Mouse (Mus musculus): Measurements from ENCODE around the gene Shisa2. TPM values are rescaled to one million over a fixed set of nuclear protein-coding genes. Genes with fewer than 3 reads are reported as not detected.

Shisa2 gene
- polyA plus RNA-seq, 1 experiment from 2014 or later = 3.6 TPM

GRCm38 (mm10) chr14:59633988-59634387 lies 8.9 kb downstream of the Shisa2 start:
- Histone ChIP-seq H3K4me3 (no peak overlapping the region), H3K4me1 (no peaks in the 10 kb centered on the region), H3K36me3 (no peaks in the 10 kb centered on the region), H3K9ac (no peak overlapping the region), H3K27ac (no peak overlapping the region), H3K27me3 (replicated peaks) (no peaks in the 10 kb centered on the region), H3K4me2 (no peak overlapping the region), H3K9me3 (replicated peaks) (no peaks in the 10 kb centered on the region)
- WGBS (ENCODE audit: insufficient replicate concordance) = 77% methylated on average over 9 of the region's 9 CpGs
- no peak for ATAC-seq

GRCm38 (mm10) chr14:59638906-59639703 lies 14.0 kb downstream of the Shisa2 start:
- ATAC-seq = no peak
- no peaks in the 10 kb centered on the region for H3K9me3 ChIP-seq (replicated peaks)
- no peaks in the 10 kb centered on the region for H3K36me3 ChIP-seq
- H3K4me1 ChIP-seq = peaks cover 9% of the 10 kb centered on the region
- no peak overlapping the region for H3K4me2 ChIP-seq
- H3K27me3 ChIP-seq (replicated peaks) = no peaks in the 10 kb centered on the region
- H3K9ac ChIP-seq = no peak overlapping the region
- H3K4me3 ChIP-seq = no peak overlapping the region
- no peak overlapping the region for H3K27ac ChIP-seq
- WGBS (ENCODE audit: insufficient replicate concordance) = 51% methylated on average over 7 of the region's 7 CpGs

- Histone ChIP-seq H3K9ac (no peak overlapping the region), H3K4me3 (no peak overlapping the region), H3K9me3 (replicated peaks) (no peaks in the 10 kb centered on the region), H3K36me3 (no peaks in the 10 kb centered on the region), H3K27ac (no peak overlapping the region), H3K27me3 (replicated peaks) (no peaks in the 10 kb centered on the region), H3K4me2 (no peak overlapping the region), H3K4me1 (peaks cover 18% of the 10 kb centered on the region)
- WGBS (ENCODE audit: insufficient replicate concordance) = 56% methylated on average over 5 of the region's 5 CpGs
- ATAC-seq = no peak
Measured at GRCm38 (mm10) chr14:59641856-59642255, 16.7 kb downstream of the Shisa2 start.

- H3K36me3 ChIP-seq = no peaks in the 10 kb centered on the region
- H3K4me2 ChIP-seq = no peak overlapping the region
- no peak for ATAC-seq
- 16% methylated on average over 12 of the region's 12 CpGs for WGBS (ENCODE audit: insufficient replicate concordance)
- H3K4me3 ChIP-seq = no peak overlapping the region
- no peak overlapping the region for H3K27ac ChIP-seq
- no peaks in the 10 kb centered on the region for H3K9me3 ChIP-seq (replicated peaks)
- H3K9ac ChIP-seq = no peak overlapping the region
- H3K27me3 ChIP-seq (replicated peaks) = no peaks in the 10 kb centered on the region
- H3K4me1 ChIP-seq = peaks cover 18% of the 10 kb centered on the region
Measured at GRCm38 (mm10) chr14:59643582-59643981, 18.5 kb downstream of the Shisa2 start.

GRCm38 (mm10) chr14:59644166-59644565 lies 19.1 kb downstream of the Shisa2 start:
- H3K9me3 ChIP-seq (replicated peaks) = no peaks in the 10 kb centered on the region
- H3K4me2 ChIP-seq = no peak overlapping the region
- H3K27ac ChIP-seq = no peak overlapping the region
- WGBS (ENCODE audit: insufficient replicate concordance) = 50% methylated on average over 1 of the region's 1 CpGs
- ATAC-seq = no peak
- no peaks in the 10 kb centered on the region for H3K27me3 ChIP-seq (replicated peaks)
- no peak overlapping the region for H3K4me3 ChIP-seq
- H3K36me3 ChIP-seq = no peaks in the 10 kb centered on the region
- H3K4me1 ChIP-seq = peaks cover 18% of the 10 kb centered on the region
- no peak overlapping the region for H3K9ac ChIP-seq

GRCm38 (mm10) chr14:59644896-59645295 lies 19.8 kb downstream of the Shisa2 start:
- Histone ChIP-seq H3K36me3 (no peaks in the 10 kb centered on the region), H3K27ac (no peak overlapping the region), H3K4me1 (peaks cover 18% of the 10 kb centered on the region), H3K9ac (no peak overlapping the region), H3K4me3 (no peak overlapping the region), H3K9me3 (replicated peaks) (no peaks in the 10 kb centered on the region), H3K4me2 (no peak overlapping the region), H3K27me3 (replicated peaks) (no peaks in the 10 kb centered on the region)
- ATAC-seq = no peak
- 30% methylated on average over 3 of the region's 3 CpGs for WGBS (ENCODE audit: insufficient replicate concordance)

DNA sequence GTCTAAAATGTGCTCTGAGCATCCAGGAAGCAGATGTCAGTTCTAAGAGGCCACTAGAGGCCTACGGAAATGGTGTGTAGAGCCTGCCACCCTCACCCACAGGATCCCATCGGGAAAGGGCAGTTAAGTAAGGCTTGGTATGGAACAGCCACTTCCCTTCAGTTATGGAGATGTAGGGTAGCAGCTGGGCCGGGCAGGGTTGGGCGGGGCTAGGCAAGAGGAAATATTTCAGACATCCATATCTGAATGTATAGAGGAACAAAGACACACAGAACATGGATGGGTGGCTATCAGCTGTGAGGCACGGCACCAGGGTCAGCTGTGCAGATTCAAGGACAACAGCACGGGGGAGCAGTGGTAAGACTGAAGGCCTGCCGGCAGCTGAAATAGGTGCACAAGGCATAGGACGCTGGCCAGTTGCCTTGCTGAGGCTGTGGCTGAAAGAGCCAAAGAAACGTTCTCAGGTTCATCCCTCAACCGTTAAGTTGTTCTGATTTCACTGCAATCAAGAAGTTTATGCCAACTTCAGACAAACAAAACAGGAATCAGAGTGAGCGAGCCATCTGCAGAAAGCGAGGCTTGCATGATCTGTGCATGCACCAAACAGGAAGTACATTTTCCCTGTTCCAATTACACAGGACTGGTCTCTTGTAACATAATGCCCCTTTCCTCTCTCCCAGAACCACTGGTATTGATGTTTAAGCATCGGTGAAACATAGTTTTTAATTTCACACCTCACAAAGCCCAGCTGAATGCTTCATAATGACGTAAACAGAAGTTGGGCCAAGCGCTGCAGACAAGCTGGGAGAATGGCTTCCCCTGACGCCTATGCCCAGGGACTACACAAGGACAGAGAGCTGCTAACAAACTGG lies 22.0 kb downstream of the Shisa2 start:
- H3K4me3 ChIP-seq = no peak overlapping the region
- 59% methylated on average over 16 of the region's 16 CpGs for WGBS (ENCODE audit: insufficient replicate concordance)
- no peaks in the 10 kb centered on the region for H3K36me3 ChIP-seq
- ATAC-seq = no peak
- no peak overlapping the region for H3K27ac ChIP-seq
- no peak overlapping the region for H3K9ac ChIP-seq
- no peaks in the 10 kb centered on the region for H3K27me3 ChIP-seq (replicated peaks)
- H3K4me2 ChIP-seq = no peak overlapping the region
- H3K4me1 ChIP-seq = peaks cover 18% of the 10 kb centered on the region
- H3K9me3 ChIP-seq (replicated peaks) = no peaks in the 10 kb centered on the region

DNA sequence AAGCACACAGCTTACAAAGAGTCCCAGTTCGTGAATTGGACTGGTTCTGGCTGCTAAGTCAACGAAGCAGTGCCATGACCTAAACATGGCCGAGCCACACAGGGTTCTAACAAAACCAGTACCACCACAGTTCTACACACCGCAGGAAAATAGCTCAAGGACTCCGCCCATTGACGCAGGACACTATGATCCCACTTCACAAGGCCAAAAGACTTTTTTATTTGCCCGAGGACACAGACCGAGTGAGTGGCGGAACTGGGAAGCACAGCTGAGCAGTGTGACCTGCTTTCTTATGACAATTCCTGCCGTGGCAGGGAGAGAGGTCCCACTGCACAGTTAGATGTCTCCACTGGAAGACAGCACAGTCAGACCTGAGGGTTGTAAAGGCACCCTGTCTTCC lies 23.5 kb downstream of the Shisa2 start:
- WGBS (ENCODE audit: insufficient replicate concordance) = 70% methylated on average over 10 of the region's 10 CpGs
- H3K9ac ChIP-seq = no peak overlapping the region
- no peak overlapping the region for H3K4me3 ChIP-seq
- H3K4me2 ChIP-seq = no peak overlapping the region
- no peak overlapping the region for H3K27ac ChIP-seq
- ATAC-seq = no peak
- H3K36me3 ChIP-seq = no peaks in the 10 kb centered on the region
- no peaks in the 10 kb centered on the region for H3K9me3 ChIP-seq (replicated peaks)
- peaks cover 14% of the 10 kb centered on the region for H3K4me1 ChIP-seq
- H3K27me3 ChIP-seq (replicated peaks) = no peaks in the 10 kb centered on the region

- 51% methylated on average over 6 of the region's 6 CpGs for WGBS (ENCODE audit: insufficient replicate concordance)
- H3K9me3 ChIP-seq (replicated peaks) = no peaks in the 10 kb centered on the region
- H3K4me1 ChIP-seq = peaks cover 6% of the 10 kb centered on the region
- no peak overlapping the region for H3K4me3 ChIP-seq
- no peaks in the 10 kb centered on the region for H3K27me3 ChIP-seq (replicated peaks)
- no peak overlapping the region for H3K27ac ChIP-seq
- no peak for ATAC-seq
- no peak overlapping the region for H3K9ac ChIP-seq
- H3K4me2 ChIP-seq = no peak overlapping the region
- H3K36me3 ChIP-seq = no peaks in the 10 kb centered on the region
Measured at GRCm38 (mm10) chr14:59649337-59649736, 24.2 kb downstream of the Shisa2 start.

- Histone ChIP-seq H3K27ac (no peak overlapping the region), H3K27me3 (replicated peaks) (no peaks in the 10 kb centered on the region), H3K4me3 (no peak overlapping the region), H3K9me3 (replicated peaks) (no peaks in the 10 kb centered on the region), H3K36me3 (no peaks in the 10 kb centered on the region), H3K4me2 (no peak overlapping the region), H3K4me1 (no peaks in the 10 kb centered on the region), H3K9ac (no peak overlapping the region)
- 57% methylated on average over 6 of the region's 6 CpGs for WGBS (ENCODE audit: insufficient replicate concordance)
- ATAC-seq = no peak
Measured at GRCm38 (mm10) chr14:59656591-59656990, 31.5 kb downstream of the Shisa2 start.

DNA sequence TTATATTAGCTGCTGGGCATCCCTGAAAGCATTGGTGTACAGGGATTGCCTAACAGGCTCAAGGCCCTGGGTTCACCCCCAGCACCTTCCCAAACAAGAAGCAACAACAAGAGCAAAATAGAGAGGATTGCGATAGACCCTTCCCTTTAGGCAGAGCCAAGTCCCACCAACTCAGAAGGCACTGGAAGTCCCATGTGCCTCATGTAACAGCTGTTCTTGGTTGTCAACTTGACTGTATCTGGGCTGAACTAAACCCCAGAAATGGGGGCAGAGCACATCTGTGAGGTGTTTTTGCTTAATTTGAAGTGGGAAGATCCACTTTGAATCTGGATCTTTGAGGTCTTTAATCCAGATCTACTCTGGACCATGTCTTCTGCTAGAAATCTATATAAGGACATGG lies 32.0 kb downstream of the Shisa2 start:
- Histone ChIP-seq H3K9ac (no peak overlapping the region), H3K9me3 (replicated peaks) (no peaks in the 10 kb centered on the region), H3K4me1 (no peaks in the 10 kb centered on the region), H3K27me3 (replicated peaks) (no peaks in the 10 kb centered on the region), H3K4me3 (no peak overlapping the region), H3K36me3 (no peaks in the 10 kb centered on the region), H3K27ac (no peak overlapping the region), H3K4me2 (no peak overlapping the region)
- 77% methylated on average over 1 of the region's 1 CpGs for WGBS (ENCODE audit: insufficient replicate concordance)
- ATAC-seq = no peak

DNA sequence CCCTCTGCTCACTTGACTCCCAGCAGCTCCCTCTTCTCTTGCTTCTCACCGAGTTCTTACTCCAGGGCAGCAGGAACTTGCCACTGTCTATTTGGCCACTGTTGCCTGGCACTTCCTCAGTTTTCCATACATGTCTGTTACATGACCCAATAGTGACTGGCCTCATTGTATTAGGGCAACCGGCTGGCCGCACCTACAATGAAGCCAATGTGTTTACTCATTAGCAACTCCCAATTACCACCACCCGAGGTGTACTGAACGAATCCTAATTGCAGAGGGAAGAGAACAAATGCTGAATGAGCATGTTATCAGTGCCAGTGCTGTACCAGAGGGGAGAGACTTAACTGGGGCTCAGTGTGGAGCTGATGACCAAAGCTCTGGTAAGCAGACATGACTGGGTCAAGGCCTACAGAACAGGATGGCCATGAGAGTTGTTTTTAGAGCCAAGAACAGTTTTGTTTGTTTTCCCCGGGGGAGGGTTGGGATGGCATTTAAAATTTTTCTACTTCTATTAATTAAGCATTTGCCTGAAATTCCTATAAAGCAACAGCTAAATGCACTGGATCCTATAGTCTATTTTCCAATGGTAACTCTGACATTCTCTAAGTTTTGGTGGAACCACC lies 47.9 kb downstream of the Shisa2 start:
- H3K4me3 ChIP-seq = no peak overlapping the region
- no peak overlapping the region for H3K9ac ChIP-seq
- H3K27ac ChIP-seq = no peak overlapping the region
- H3K9me3 ChIP-seq (replicated peaks) = no peaks in the 10 kb centered on the region
- no peaks in the 10 kb centered on the region for H3K36me3 ChIP-seq
- no peak for ATAC-seq
- H3K4me1 ChIP-seq = no peaks in the 10 kb centered on the region
- H3K27me3 ChIP-seq (replicated peaks) = no peaks in the 10 kb centered on the region
- WGBS (ENCODE audit: insufficient replicate concordance) = 57% methylated on average over 6 of the region's 6 CpGs
- H3K4me2 ChIP-seq = no peak overlapping the region
